Mouse (Mus musculus) embryonic facial prominence, embryonic 14.5 days (tissue): ENCODE measurements at regions not wholly inside any gene's neighbourhood (a gene's known extent, or its start where the extent isn't known, plus 50 kb on each side); places are given as distances from the start of the nearest gene placed in this dataset.

Source experiments
- ATAC-seq: fragments of 200-750 bp; cut with Nextera tagmentation; 2 replicates; pipeline ENCODE4 v1.8.0; 2017; ENCODE audit warnings: low read depth, moderate number of reproducible peaks, moderate TSS enrichment
- DNase-seq: peaks from one replicate; pipeline ENCODE4 v3.0.0-alpha.2; 2015; ENCODE audit warnings: low spot score
- H3K27ac ChIP-seq: fragments of 300-500 bp; sonication (generic); replicated peaks from 2 replicates; pipeline ENCODE4 v1.5.1; 2014; ENCODE audit warnings: low read depth, mild to moderate bottlenecking, low read length, moderate library complexity
- H3K27me3 ChIP-seq: fragments of 300-500 bp; sonication (generic); replicated peaks from 2 replicates; pipeline ENCODE4 v1.6.1; 2014; ENCODE audit warnings: low read length; ENCODE audit not compliant: control insufficient read depth, insufficient read depth
- H3K36me3 ChIP-seq: fragments of 300-500 bp; sonication (generic); 2 replicates; pipeline ENCODE4 v1.6.1; 2014; ENCODE audit warnings: low read length, mixed read lengths; ENCODE audit not compliant: control insufficient read depth, insufficient read depth
- H3K4me1 ChIP-seq: fragments of 300-500 bp; sonication (generic); 2 replicates; pipeline ENCODE4 v1.6.1; 2014; ENCODE audit warnings: antibody characterized with exemption, low read length; ENCODE audit not compliant: control insufficient read depth, insufficient read depth
- H3K4me2 ChIP-seq: fragments of 300-500 bp; sonication (generic); 2 replicates; pipeline ENCODE4 v1.6.1; 2014; ENCODE audit warnings: low read depth, mild to moderate bottlenecking, low read length, moderate library complexity, mixed read lengths
- H3K4me3 ChIP-seq: fragments of 300-500 bp; sonication (generic); 2 replicates; pipeline ENCODE4 v1.5.1; 2014; ENCODE audit warnings: low read depth, mild to moderate bottlenecking, low read length
- H3K9ac ChIP-seq: fragments of 300-500 bp; sonication (generic); 2 replicates; pipeline ENCODE4 v1.6.1; 2014; ENCODE audit warnings: low read depth, mild to moderate bottlenecking, low read length, moderate library complexity, mixed read lengths
- H3K9me3 ChIP-seq: fragments of 300-500 bp; sonication (generic); 2 replicates; pipeline ENCODE4 v1.6.1; 2016; ENCODE audit warnings: low read length; ENCODE audit not compliant: control insufficient read depth
- WGBS: fragments of 180-500 bp; shearing (Covaris S2); extraction: QIAGEN DNeasy Blood & Tissue Kit; methylation state at CpG from one replicate; pipeline ENCODE4 v1.1.7; 2014; 5-methylcytosine and 5-hydroxymethylcytosine counted together

DNA sequence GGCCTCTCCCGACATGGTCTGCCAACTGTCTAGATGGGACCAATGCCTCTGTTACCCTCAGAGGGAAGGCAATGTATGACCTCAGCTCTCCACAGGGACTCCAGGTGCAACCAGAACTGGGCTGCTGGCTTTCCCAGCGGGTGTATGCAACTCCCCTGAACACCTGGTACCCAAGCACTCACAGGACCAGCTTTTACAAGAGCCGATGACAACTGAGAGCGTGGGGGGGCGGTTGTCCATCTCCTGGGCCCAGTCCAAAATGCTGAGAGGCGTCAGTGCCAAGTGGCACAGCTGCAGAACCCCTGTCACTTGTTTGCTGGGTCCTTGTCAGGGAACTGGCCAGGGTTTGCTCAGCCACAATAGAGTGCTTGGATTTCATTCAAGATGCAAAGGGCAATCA is 700.1 kb upstream of the Fam160b2 start:
- peak; percentile 29 for DNase-seq
- no peak; the same call in 1 of the 2 replicates for ATAC-seq
- no peaks in the 10 kb centered on the region for H3K27me3 ChIP-seq
- H3K4me2 ChIP-seq, result no peak overlapping the region
- WGBS, result 42% methylated on average over 3 of the region's 6 CpGs
- no peak overlapping the region for H3K4me3 ChIP-seq
- no peaks in the 10 kb centered on the region for H3K36me3 ChIP-seq
- no peaks in the 10 kb centered on the region for H3K9me3 ChIP-seq
- H3K9ac ChIP-seq, result no peak overlapping the region
- no peak overlapping the region for H3K27ac ChIP-seq
- no peaks in the 10 kb centered on the region for H3K4me1 ChIP-seq

GRCm38 (mm10) chr14:71281568-71281967 is 681.9 kb upstream of the Fam160b2 start:
- ATAC-seq (no peak), DNase-seq (no peak)
- H3K36me3 ChIP-seq, result no peaks in the 10 kb centered on the region
- H3K4me2 ChIP-seq, result no peak overlapping the region
- no peaks in the 10 kb centered on the region for H3K27me3 ChIP-seq
- H3K4me3 ChIP-seq, result no peak overlapping the region
- WGBS, result 84% methylated on average over 14 of the region's 14 CpGs
- no peaks in the 10 kb centered on the region for H3K4me1 ChIP-seq
- no peak overlapping the region for H3K27ac ChIP-seq
- no peaks in the 10 kb centered on the region for H3K9me3 ChIP-seq
- no peak overlapping the region for H3K9ac ChIP-seq

DNA sequence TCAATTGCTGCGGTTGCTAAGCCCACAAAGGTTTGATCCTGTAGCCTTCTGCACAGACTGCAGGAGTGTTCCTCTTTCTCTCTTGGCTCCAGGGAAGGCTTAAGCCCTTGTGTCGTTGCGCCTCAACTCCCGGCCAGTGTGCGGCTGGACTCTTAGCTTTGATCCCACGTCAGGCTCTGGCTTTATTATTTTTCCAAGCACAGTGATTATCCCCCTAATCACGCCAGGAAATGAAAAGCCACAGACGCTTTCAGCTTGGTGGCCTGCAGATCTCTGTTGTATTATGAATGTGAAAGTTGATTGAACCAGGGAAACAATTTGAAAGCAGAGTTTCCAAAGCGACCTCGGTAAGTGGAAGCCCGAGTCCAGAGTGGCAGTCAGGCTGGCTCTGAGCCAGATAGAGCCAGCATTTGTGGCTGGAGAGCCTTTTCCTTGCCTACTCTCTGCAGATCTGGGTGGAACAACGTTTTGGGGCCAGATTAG is 676.7 kb upstream of the Fam160b2 start:
- no peak overlapping the region for H3K27ac ChIP-seq
- H3K9ac ChIP-seq, result 0 out of 2 replicates have a peak overlapping the region, but pooled peaks have one; percentile 14
- no peak overlapping the region for H3K4me2 ChIP-seq
- ATAC-seq (0 out of 2 replicates have a peak, but pooled peaks have one; percentile 18), DNase-seq (peak; percentile 53)
- 38% methylated on average over 12 of the region's 12 CpGs for WGBS
- H3K4me1 ChIP-seq, result peaks cover 5% of the 10 kb centered on the region; the same call in 1 of the 2 replicates
- no peaks in the 10 kb centered on the region for H3K9me3 ChIP-seq
- H3K4me3 ChIP-seq, result no peak overlapping the region
- no peaks in the 10 kb centered on the region for H3K27me3 ChIP-seq
- no peaks in the 10 kb centered on the region for H3K36me3 ChIP-seq

GRCm38 (mm10) chr14:71272470-71272869 is 672.8 kb upstream of the Fam160b2 start:
- H3K4me1 ChIP-seq, result peaks cover 11% of the 10 kb centered on the region; the same call in 1 of the 2 replicates
- 64% methylated on average over 2 of the region's 2 CpGs for WGBS
- no peaks in the 10 kb centered on the region for H3K36me3 ChIP-seq
- H3K27me3 ChIP-seq, result no peaks in the 10 kb centered on the region
- H3K4me3 ChIP-seq, result no peak overlapping the region
- ATAC-seq, result no peak
- no peaks in the 10 kb centered on the region for H3K9me3 ChIP-seq
- no peak for DNase-seq
- no peak overlapping the region for H3K4me2 ChIP-seq
- no peak overlapping the region for H3K9ac ChIP-seq
- H3K27ac ChIP-seq, result no peak overlapping the region

DNA sequence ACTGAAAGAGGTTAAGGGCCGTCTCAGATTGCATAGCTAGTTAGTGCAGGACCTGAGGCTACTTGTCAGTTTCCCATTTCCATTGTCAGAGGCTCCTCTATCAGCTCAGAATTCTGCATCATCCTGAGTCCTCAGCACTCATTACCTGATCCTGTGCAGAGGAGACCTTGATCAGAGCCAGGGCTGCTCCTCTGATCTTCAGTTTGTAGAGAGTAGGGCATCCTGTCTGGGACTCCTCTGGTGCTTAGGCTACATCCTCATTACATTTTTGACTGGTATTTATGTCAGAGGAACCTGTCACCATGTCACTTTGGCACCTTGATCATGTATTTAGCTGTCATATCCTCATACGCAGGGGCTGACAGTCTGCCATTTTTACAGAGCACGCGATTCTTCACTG is 658.0 kb upstream of the Fam160b2 start:
- ATAC-seq (no peak), DNase-seq (no peak)
- WGBS, result 83% methylated on average over 4 of the region's 4 CpGs
- no peak overlapping the region for H3K4me3 ChIP-seq
- H3K36me3 ChIP-seq, result no peaks in the 10 kb centered on the region
- no peaks in the 10 kb centered on the region for H3K4me1 ChIP-seq
- no peak overlapping the region for H3K27ac ChIP-seq
- H3K9ac ChIP-seq, result no peak overlapping the region
- no peak overlapping the region for H3K4me2 ChIP-seq
- H3K9me3 ChIP-seq, result no peaks in the 10 kb centered on the region
- no peaks in the 10 kb centered on the region for H3K27me3 ChIP-seq

DNA sequence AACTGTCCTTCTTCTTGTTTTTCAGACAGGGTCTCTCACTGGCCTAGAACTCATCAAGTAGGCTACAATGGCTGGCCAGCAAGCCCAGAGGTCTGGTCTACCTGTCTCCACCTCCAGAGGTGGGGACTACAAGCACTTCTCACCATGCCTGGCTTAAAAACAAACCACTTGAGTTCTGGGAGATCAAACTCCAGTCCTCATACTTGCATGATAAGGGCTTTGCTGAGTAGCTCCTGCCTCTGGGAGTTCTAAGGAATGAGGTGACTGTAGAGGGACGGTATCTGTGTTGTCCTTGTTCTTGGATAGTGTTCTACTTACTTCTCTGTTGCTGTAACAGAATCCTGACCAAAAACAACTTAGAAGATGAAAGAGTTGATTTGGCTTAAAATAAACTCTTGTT is 654.6 kb upstream of the Fam160b2 start:
- Histone ChIP-seq H3K4me1 (peaks cover 4% of the 10 kb centered on the region; the same call in 1 of the 2 replicates), H3K4me2 (no peak overlapping the region), H3K36me3 (no peaks in the 10 kb centered on the region), H3K4me3 (no peak overlapping the region), H3K27ac (no peak overlapping the region), H3K9ac (no peak overlapping the region), H3K9me3 (no peaks in the 10 kb centered on the region), H3K27me3 (no peaks in the 10 kb centered on the region)
- DNase-seq, result no peak
- 63% methylated on average over 1 of the region's 1 CpGs for WGBS
- ATAC-seq, result no peak

DNA sequence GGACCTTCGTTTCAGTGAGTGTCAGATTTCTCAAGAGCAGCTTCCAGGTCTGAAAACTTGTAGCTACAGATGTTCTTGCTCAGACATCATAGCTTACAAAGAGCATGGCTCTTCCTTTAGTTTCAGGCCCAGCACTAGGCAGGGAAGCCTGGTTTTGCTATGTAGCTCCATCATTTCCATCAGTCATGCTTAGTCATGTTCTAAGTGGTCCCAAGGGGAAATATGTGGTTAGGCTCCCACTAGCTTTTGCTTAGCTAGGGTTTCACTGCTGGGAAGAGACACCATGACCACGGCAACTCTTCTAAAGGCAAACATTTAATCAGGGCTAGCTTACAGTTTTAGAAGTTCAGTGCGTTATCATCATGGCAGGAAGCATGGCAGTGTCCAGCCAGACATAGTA is 652.5 kb upstream of the Fam160b2 start:
- H3K9ac ChIP-seq, result no peak overlapping the region
- no peak overlapping the region for H3K4me2 ChIP-seq
- H3K27me3 ChIP-seq, result no peaks in the 10 kb centered on the region
- no peak overlapping the region for H3K4me3 ChIP-seq
- 59% methylated on average over 3 of the region's 3 CpGs for WGBS
- no peak for DNase-seq
- peaks cover 4% of the 10 kb centered on the region; the same call in 1 of the 2 replicates for H3K4me1 ChIP-seq
- H3K9me3 ChIP-seq, result no peaks in the 10 kb centered on the region
- H3K36me3 ChIP-seq, result no peaks in the 10 kb centered on the region
- ATAC-seq, result no peak
- H3K27ac ChIP-seq, result no peak overlapping the region

GRCm38 (mm10) chr14:71251116-71251515 is 651.5 kb upstream of the Fam160b2 start:
- Histone ChIP-seq H3K9me3 (no peaks in the 10 kb centered on the region), H3K36me3 (no peaks in the 10 kb centered on the region), H3K4me2 (no peak overlapping the region), H3K27ac (no peak overlapping the region), H3K27me3 (no peaks in the 10 kb centered on the region), H3K9ac (no peak overlapping the region), H3K4me1 (peaks cover 4% of the 10 kb centered on the region; the same call in 1 of the 2 replicates), H3K4me3 (no peak overlapping the region)
- ATAC-seq (no peak), DNase-seq (no peak)
- WGBS, result 91% methylated on average over 1 of the region's 1 CpGs

DNA sequence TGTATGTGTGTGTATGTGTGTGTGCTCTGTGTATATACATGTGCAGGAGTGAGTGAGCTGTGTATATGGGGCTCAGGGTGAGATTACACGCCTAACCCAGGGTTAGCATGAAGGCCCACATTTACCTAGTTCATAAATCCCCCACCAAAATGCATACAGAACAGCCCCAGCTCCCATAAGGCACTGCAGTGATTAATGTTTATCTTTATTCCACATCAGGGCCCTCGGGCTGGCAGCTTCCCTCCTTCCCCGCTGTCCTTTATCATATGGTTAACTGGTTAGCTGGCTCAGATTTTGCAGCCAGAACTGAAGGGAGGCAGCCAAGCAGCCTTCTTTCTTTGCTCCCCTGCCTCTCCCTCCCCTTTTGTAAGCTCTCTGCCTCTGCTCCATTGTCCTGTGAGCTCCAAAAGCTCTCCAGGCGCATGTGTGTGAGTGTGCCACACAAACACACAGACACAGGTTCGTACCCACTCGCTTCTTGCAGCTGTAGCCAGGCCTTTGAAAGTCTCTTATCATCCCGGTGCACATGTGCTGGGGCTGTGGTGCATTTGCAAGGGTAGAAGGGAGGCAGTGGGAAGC is 649.8 kb upstream of the Fam160b2 start:
- Histone ChIP-seq H3K27ac (no peak overlapping the region), H3K27me3 (no peaks in the 10 kb centered on the region), H3K9me3 (no peaks in the 10 kb centered on the region), H3K4me3 (no peak overlapping the region), H3K4me1 (peaks cover 4% of the 10 kb centered on the region; the same call in 1 of the 2 replicates), H3K4me2 (no peak overlapping the region), H3K9ac (no peak overlapping the region), H3K36me3 (no peaks in the 10 kb centered on the region)
- ATAC-seq (no peak), DNase-seq (peak; percentile 39)
- 44% methylated on average over 7 of the region's 7 CpGs for WGBS
